Mouse (Mus musculus): Measurements from ENCODE around the gene Gm9745. TPM values are rescaled to one million over a fixed set of nuclear protein-coding genes. Genes with fewer than 3 reads are reported as not detected.
"Not testable (repeated sequence)": the region's sequence is repeated elsewhere in the genome, so short reads cannot be mapped to it uniquely, and the experiment has no call there.

The Gm9745 gene
- total and polyA plus RNA-seq, 2 experiments from 2014 or later: not detected

- Histone ChIP-seq H3K9me3 (ENCODE audit: low read length) (no peaks in the 10 kb centered on the region), H3K9ac (replicated peaks; ENCODE audit: low read length, poor library complexity, severe bottlenecking) (no peak overlapping the region), H3K27ac (ENCODE audit: low read depth, low read length) (no peak overlapping the region), H3K36me3 (ENCODE audit: insufficient read depth, low read length) (peaks cover 64% of the 10 kb centered on the region), H3K4me3 (ENCODE audit: low read depth, low read length) (no peak overlapping the region), H3K27me3 (ENCODE audit: insufficient read depth, low read length) (no peaks in the 10 kb centered on the region), H3K4me1 (ENCODE audit: insufficient read depth, low read length) (no peaks in the 10 kb centered on the region), H3K4me2 (ENCODE audit: low read depth, low read length, poor library complexity, severe bottlenecking) (no peak overlapping the region)
- WGBS: 99% methylated on average over 3 of the region's 3 CpGs
- ATAC-seq (ENCODE audit: low FRiP score) (no peak), DNase-seq (ENCODE audit: low spot score) (no peak)
- no peak for TF ChIP-seq CTCF (IDR thresholded peaks at IDR 0.05)
These were observed 24.9 kb upstream of the Gm9745 start for GRCm38 (mm10) chr13:8972972-8973371.

- no peak for ATAC-seq (ENCODE audit: low FRiP score)
- peaks cover 58% of the 10 kb centered on the region for H3K36me3 ChIP-seq (ENCODE audit: insufficient read depth, low read length)
These were observed 24.3 kb upstream of the Gm9745 start for GRCm38 (mm10) chr13:8972369-8972768.

GRCm38 (mm10) chr13:8967742-8968141 lies 19.7 kb upstream of the Gm9745 start:
- no peaks in the 10 kb centered on the region for H3K27me3 ChIP-seq (ENCODE audit: insufficient read depth, low read length)
- DNase-seq (ENCODE audit: low spot score) (no peak), ATAC-seq (ENCODE audit: low FRiP score) (no peak)
- no peak overlapping the region for H3K27ac ChIP-seq (ENCODE audit: low read depth, low read length)
- no peak overlapping the region for H3K9ac ChIP-seq (replicated peaks; ENCODE audit: low read length, poor library complexity, severe bottlenecking)
- H3K4me3 ChIP-seq (ENCODE audit: low read depth, low read length): no peak overlapping the region
- H3K4me1 ChIP-seq (ENCODE audit: insufficient read depth, low read length): no peaks in the 10 kb centered on the region
- H3K4me2 ChIP-seq (ENCODE audit: low read depth, low read length, poor library complexity, severe bottlenecking): no peak overlapping the region
- peaks cover 18% of the 10 kb centered on the region for H3K36me3 ChIP-seq (ENCODE audit: insufficient read depth, low read length)
- WGBS: 94% methylated on average over 8 of the region's 8 CpGs
- H3K9me3 ChIP-seq (ENCODE audit: low read length): no peaks in the 10 kb centered on the region
- no peak for TF ChIP-seq CTCF (IDR thresholded peaks at IDR 0.05)

More at GRCm38 (mm10) chr13:8972369-8972768, 24.3 kb upstream of the Gm9745 start:
- H3K27me3 ChIP-seq (ENCODE audit: insufficient read depth, low read length): no peaks in the 10 kb centered on the region
- TF ChIP-seq CTCF (IDR thresholded peaks at IDR 0.05): peak; percentile 51
- H3K4me2 ChIP-seq (ENCODE audit: low read depth, low read length, poor library complexity, severe bottlenecking): no peak overlapping the region
- H3K4me1 ChIP-seq (ENCODE audit: insufficient read depth, low read length): no peaks in the 10 kb centered on the region
- no peak for DNase-seq (ENCODE audit: low spot score)
- H3K27ac ChIP-seq (ENCODE audit: low read depth, low read length): no peak overlapping the region
- H3K9me3 ChIP-seq (ENCODE audit: low read length): no peaks in the 10 kb centered on the region
- H3K9ac ChIP-seq (replicated peaks; ENCODE audit: low read length, poor library complexity, severe bottlenecking): no peak overlapping the region
- no peak overlapping the region for H3K4me3 ChIP-seq (ENCODE audit: low read depth, low read length)

GRCm38 (mm10) chr13:8965224-8965623 lies 17.2 kb upstream of the Gm9745 start:
- Histone ChIP-seq H3K36me3 (ENCODE audit: insufficient read depth, low read length) (peaks cover 9% of the 10 kb centered on the region), H3K27ac (ENCODE audit: low read depth, low read length) (no peak overlapping the region), H3K9ac (replicated peaks; ENCODE audit: low read length, poor library complexity, severe bottlenecking) (no peak overlapping the region), H3K4me2 (ENCODE audit: low read depth, low read length, poor library complexity, severe bottlenecking) (no peak overlapping the region), H3K4me3 (ENCODE audit: low read depth, low read length) (no peak overlapping the region), H3K4me1 (ENCODE audit: insufficient read depth, low read length) (no peaks in the 10 kb centered on the region), H3K27me3 (ENCODE audit: insufficient read depth, low read length) (no peaks in the 10 kb centered on the region), H3K9me3 (ENCODE audit: low read length) (no peaks in the 10 kb centered on the region)
- ATAC-seq (ENCODE audit: low FRiP score) (no peak), DNase-seq (ENCODE audit: low spot score) (no peak)
- WGBS: 95% methylated on average over 5 of the region's 5 CpGs
- no peak for TF ChIP-seq CTCF (IDR thresholded peaks at IDR 0.05)

- WGBS: 39% methylated on average over 5 of the region's 5 CpGs
- not testable (repeated sequence) for H3K4me3 ChIP-seq (ENCODE audit: low read depth, low read length); H3K27ac ChIP-seq (ENCODE audit: low read depth, low read length); DNase-seq (ENCODE audit: low spot score); H3K36me3 ChIP-seq (ENCODE audit: insufficient read depth, low read length); H3K9me3 ChIP-seq (ENCODE audit: low read length); H3K9ac ChIP-seq (replicated peaks; ENCODE audit: low read length, poor library complexity, severe bottlenecking); H3K27me3 ChIP-seq (ENCODE audit: insufficient read depth, low read length); ATAC-seq (ENCODE audit: low FRiP score); H3K4me1 ChIP-seq (ENCODE audit: insufficient read depth, low read length); H3K4me2 ChIP-seq (ENCODE audit: low read depth, low read length, poor library complexity, severe bottlenecking)
These were observed 14.2 kb upstream of the Gm9745 start for GRCm38 (mm10) chr13:8962266-8962665.

- H3K9me3 ChIP-seq (ENCODE audit: low read length); H3K27ac ChIP-seq (ENCODE audit: low read depth, low read length); H3K27me3 ChIP-seq (ENCODE audit: insufficient read depth, low read length); ATAC-seq (ENCODE audit: low FRiP score); H3K4me1 ChIP-seq (ENCODE audit: insufficient read depth, low read length); H3K9ac ChIP-seq (replicated peaks; ENCODE audit: low read length, poor library complexity, severe bottlenecking); H3K36me3 ChIP-seq (ENCODE audit: insufficient read depth, low read length); H3K4me2 ChIP-seq (ENCODE audit: low read depth, low read length, poor library complexity, severe bottlenecking); H3K4me3 ChIP-seq (ENCODE audit: low read depth, low read length); DNase-seq (ENCODE audit: low spot score): not testable (repeated sequence)
- WGBS: 74% methylated on average over 3 of the region's 3 CpGs
These were observed 13.3 kb upstream of the Gm9745 start for GRCm38 (mm10) chr13:8961128-8961888.

- not testable (repeated sequence) for ATAC-seq (ENCODE audit: low FRiP score); H3K9ac ChIP-seq (replicated peaks; ENCODE audit: low read length, poor library complexity, severe bottlenecking); H3K4me1 ChIP-seq (ENCODE audit: insufficient read depth, low read length); H3K9me3 ChIP-seq (ENCODE audit: low read length); H3K27me3 ChIP-seq (ENCODE audit: insufficient read depth, low read length); H3K36me3 ChIP-seq (ENCODE audit: insufficient read depth, low read length); H3K4me2 ChIP-seq (ENCODE audit: low read depth, low read length, poor library complexity, severe bottlenecking); H3K4me3 ChIP-seq (ENCODE audit: low read depth, low read length); DNase-seq (ENCODE audit: low spot score); H3K27ac ChIP-seq (ENCODE audit: low read depth, low read length)
- 92% methylated on average over 5 of the region's 6 CpGs for WGBS
These were observed 11.5 kb upstream of the Gm9745 start for GRCm38 (mm10) chr13:8959554-8959953.

- ATAC-seq (ENCODE audit: low FRiP score); H3K4me3 ChIP-seq (ENCODE audit: low read depth, low read length); H3K4me2 ChIP-seq (ENCODE audit: low read depth, low read length, poor library complexity, severe bottlenecking); H3K4me1 ChIP-seq (ENCODE audit: insufficient read depth, low read length); H3K27ac ChIP-seq (ENCODE audit: low read depth, low read length); DNase-seq (ENCODE audit: low spot score); H3K9me3 ChIP-seq (ENCODE audit: low read length); H3K9ac ChIP-seq (replicated peaks; ENCODE audit: low read length, poor library complexity, severe bottlenecking); H3K27me3 ChIP-seq (ENCODE audit: insufficient read depth, low read length); H3K36me3 ChIP-seq (ENCODE audit: insufficient read depth, low read length): not testable (repeated sequence)
- no CpG with 5 or more reads among the region's 5 CpGs for WGBS
These were observed 11.0 kb upstream of the Gm9745 start for GRCm38 (mm10) chr13:8959058-8959457.

- H3K4me2 ChIP-seq (ENCODE audit: low read depth, low read length, poor library complexity, severe bottlenecking); H3K27ac ChIP-seq (ENCODE audit: low read depth, low read length); H3K9me3 ChIP-seq (ENCODE audit: low read length); ATAC-seq (ENCODE audit: low FRiP score); H3K27me3 ChIP-seq (ENCODE audit: insufficient read depth, low read length); H3K4me3 ChIP-seq (ENCODE audit: low read depth, low read length); DNase-seq (ENCODE audit: low spot score); H3K4me1 ChIP-seq (ENCODE audit: insufficient read depth, low read length); H3K36me3 ChIP-seq (ENCODE audit: insufficient read depth, low read length); H3K9ac ChIP-seq (replicated peaks; ENCODE audit: low read length, poor library complexity, severe bottlenecking): not testable (repeated sequence)
- WGBS: no CpG with 5 or more reads among the region's 5 CpGs
These were observed 8.8 kb upstream of the Gm9745 start for GRCm38 (mm10) chr13:8956873-8957272.

All from midbrain, postnatal 0 days (tissue).